Mouse (Mus musculus): ENCODE measurements around the gene Secisbp2. TPM values are rescaled to one million over a fixed set of nuclear protein-coding genes. Genes with fewer than 3 reads are reported as not detected.

The Secisbp2 gene
- polyA plus RNA-seq, 1 experiment, result 19.7 TPM

DNA sequence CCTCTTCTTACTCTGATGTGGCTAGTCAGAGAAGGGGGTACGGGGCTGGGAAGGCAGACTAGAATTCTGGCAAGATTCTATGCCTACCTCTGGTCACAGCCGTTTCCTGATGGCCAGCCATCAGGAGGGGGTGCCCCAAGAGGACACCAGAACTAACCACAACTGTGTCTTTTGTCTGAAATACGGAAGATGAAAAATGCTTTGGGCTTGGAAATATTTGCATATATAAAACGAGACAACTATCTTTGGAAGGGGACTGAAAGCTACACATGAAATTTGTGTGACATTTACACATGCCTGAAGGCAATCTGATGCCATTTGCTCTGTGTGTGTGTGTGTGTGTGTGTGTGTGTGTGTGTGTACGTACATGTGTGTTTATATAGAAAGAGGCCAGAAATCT lies 52.4 kb downstream of the Secisbp2 start:
- Histone ChIP-seq H3K4me1 (ENCODE audit: control insufficient read depth, insufficient read depth, low read length) (peaks cover 2% of the 10 kb centered on the region), H3K27ac (ENCODE audit: control insufficient read depth, insufficient read depth, low read depth, low read length) (no peak overlapping the region), H3K4me3 (ENCODE audit: control insufficient read depth, low read depth, low read length) (no peak overlapping the region), H3K36me3 (ENCODE audit: control insufficient read depth, insufficient read depth, low read length) (no peaks in the 10 kb centered on the region), H3K27me3 (ENCODE audit: control insufficient read depth, insufficient read depth, low read length) (no peaks in the 10 kb centered on the region)
- no peak for TF ChIP-seq POLR2A (IDR thresholded peaks at IDR 0.05; ENCODE audit: control insufficient read depth, low read depth, low read length)
- TF ChIP-seq CTCF (IDR thresholded peaks at IDR 0.05; ENCODE audit: control insufficient read depth, insufficient read depth, insufficient replicate concordance, low read depth, low read length), result no peak

DNA sequence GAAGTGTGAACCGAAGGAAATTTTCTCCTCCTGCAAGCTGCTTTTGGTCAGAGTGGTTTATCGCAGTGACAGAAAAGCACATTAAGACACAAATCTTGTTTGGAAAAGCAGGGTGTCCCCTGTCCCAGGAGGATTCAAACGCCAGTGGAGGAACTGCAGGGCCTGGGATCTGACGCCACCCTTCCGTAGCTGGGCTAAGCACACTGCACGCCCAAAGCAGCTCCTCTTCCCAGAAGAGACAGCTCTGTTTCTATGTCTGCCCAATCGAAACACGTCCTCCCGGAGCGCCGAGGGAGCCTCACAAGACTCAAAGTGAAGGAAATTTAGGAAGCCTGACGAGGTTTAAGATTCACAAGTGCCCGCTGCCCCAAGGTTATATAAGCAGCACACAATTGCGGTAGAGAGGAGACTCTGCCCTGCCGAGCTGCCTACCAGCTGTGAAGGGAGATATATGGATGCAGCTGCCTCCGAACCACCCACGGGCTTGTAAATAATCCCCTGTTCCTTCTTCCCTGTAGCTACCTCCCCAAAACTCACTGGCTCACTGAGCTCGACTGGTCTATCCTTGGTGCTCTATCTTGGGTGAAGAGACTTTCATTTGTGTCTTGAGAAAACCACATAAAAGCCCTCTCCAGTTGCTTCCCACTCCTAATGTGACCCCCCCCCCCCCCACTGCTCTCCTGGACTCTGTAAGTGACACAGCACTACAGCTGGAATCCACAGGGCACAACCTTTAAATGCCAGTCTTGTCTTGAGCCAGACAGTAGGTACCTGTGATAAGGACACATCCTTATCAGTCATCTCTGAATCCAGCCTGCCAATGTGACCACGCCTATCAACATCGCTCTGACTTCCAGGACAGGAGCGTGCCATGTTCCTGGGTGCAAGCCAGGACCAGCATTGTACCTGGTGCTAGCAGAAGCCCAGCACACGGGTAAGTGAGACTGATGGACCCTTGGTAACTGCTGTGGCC lies 54.7 kb downstream of the Secisbp2 start:
- TF ChIP-seq CTCF (IDR thresholded peaks at IDR 0.05; ENCODE audit: control insufficient read depth, insufficient read depth, insufficient replicate concordance, low read depth, low read length) (no peak), POLR2A (IDR thresholded peaks at IDR 0.05; ENCODE audit: control insufficient read depth, low read depth, low read length) (no peak)
- Histone ChIP-seq H3K27ac (ENCODE audit: control insufficient read depth, insufficient read depth, low read depth, low read length) (no peak overlapping the region), H3K4me1 (ENCODE audit: control insufficient read depth, insufficient read depth, low read length) (peaks cover 2% of the 10 kb centered on the region)

DNA sequence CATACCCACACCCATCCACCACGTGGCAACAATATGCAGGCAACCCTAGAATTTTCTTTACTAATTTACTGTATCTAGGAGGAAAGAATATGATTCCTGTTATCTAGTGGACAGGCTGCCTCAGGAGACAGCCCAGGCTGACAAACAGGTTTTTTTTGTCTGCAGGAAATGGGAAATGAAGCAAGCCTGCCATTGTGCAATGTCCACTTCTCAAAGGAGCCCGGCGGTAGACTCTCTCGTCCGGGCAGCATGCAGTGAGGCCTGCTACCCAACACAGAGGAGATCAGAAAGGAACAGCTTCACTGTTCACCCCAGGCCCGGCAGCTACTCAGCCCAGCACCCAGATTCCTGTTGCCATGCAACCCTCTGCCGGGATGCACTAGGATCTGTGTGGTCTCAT lies 59.2 kb downstream of the Secisbp2 start:
- no peak overlapping the region for H3K4me3 ChIP-seq (ENCODE audit: control insufficient read depth, low read depth, low read length)
- no peaks in the 10 kb centered on the region for H3K36me3 ChIP-seq (ENCODE audit: control insufficient read depth, insufficient read depth, low read length)
- H3K27me3 ChIP-seq (ENCODE audit: control insufficient read depth, insufficient read depth, low read length), result no peaks in the 10 kb centered on the region
- no peak for TF ChIP-seq CTCF (IDR thresholded peaks at IDR 0.05; ENCODE audit: control insufficient read depth, insufficient read depth, insufficient replicate concordance, low read depth, low read length)
- TF ChIP-seq POLR2A (IDR thresholded peaks at IDR 0.05; ENCODE audit: control insufficient read depth, low read depth, low read length), result no peak
- H3K4me1 ChIP-seq (ENCODE audit: control insufficient read depth, insufficient read depth, low read length), result no peaks in the 10 kb centered on the region
- no peak overlapping the region for H3K27ac ChIP-seq (ENCODE audit: control insufficient read depth, insufficient read depth, low read depth, low read length)

More for the DNA sequence above, 54.7 kb downstream of the Secisbp2 start:
- H3K27me3 ChIP-seq (ENCODE audit: control insufficient read depth, insufficient read depth, low read length), result no peaks in the 10 kb centered on the region
- no peaks in the 10 kb centered on the region for H3K36me3 ChIP-seq (ENCODE audit: control insufficient read depth, insufficient read depth, low read length)
- H3K4me3 ChIP-seq (ENCODE audit: control insufficient read depth, low read depth, low read length), result no peak overlapping the region

DNA sequence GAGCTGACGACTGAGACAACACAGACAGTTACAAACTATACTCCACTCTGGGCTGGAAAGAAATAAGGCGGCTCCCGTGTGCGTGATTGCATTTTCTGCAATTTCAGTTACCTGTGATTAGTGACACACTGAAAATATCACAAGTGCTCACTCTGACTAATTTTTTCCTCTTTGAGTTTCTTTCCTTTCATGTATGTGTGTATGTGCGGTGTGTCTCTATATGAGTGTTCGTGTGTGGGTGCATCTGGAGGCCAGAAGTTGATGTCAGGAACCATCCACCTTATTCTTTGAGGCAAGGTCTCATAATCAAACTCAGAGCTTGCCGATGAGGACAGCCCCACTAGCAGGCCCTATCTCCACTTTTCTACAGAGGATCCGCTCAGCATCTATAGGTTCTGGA lies 60.5 kb downstream of the Secisbp2 start:
- H3K36me3 ChIP-seq (ENCODE audit: control insufficient read depth, insufficient read depth, low read length), result no peaks in the 10 kb centered on the region
- H3K4me3 ChIP-seq (ENCODE audit: control insufficient read depth, low read depth, low read length), result no peak overlapping the region
- H3K27me3 ChIP-seq (ENCODE audit: control insufficient read depth, insufficient read depth, low read length), result no peaks in the 10 kb centered on the region
- H3K27ac ChIP-seq (ENCODE audit: control insufficient read depth, insufficient read depth, low read depth, low read length), result no peak overlapping the region
- H3K4me1 ChIP-seq (ENCODE audit: control insufficient read depth, insufficient read depth, low read length), result no peaks in the 10 kb centered on the region
- TF ChIP-seq CTCF (IDR thresholded peaks at IDR 0.05; ENCODE audit: control insufficient read depth, insufficient read depth, insufficient replicate concordance, low read depth, low read length) (no peak), POLR2A (IDR thresholded peaks at IDR 0.05; ENCODE audit: control insufficient read depth, low read depth, low read length) (no peak)

DNA sequence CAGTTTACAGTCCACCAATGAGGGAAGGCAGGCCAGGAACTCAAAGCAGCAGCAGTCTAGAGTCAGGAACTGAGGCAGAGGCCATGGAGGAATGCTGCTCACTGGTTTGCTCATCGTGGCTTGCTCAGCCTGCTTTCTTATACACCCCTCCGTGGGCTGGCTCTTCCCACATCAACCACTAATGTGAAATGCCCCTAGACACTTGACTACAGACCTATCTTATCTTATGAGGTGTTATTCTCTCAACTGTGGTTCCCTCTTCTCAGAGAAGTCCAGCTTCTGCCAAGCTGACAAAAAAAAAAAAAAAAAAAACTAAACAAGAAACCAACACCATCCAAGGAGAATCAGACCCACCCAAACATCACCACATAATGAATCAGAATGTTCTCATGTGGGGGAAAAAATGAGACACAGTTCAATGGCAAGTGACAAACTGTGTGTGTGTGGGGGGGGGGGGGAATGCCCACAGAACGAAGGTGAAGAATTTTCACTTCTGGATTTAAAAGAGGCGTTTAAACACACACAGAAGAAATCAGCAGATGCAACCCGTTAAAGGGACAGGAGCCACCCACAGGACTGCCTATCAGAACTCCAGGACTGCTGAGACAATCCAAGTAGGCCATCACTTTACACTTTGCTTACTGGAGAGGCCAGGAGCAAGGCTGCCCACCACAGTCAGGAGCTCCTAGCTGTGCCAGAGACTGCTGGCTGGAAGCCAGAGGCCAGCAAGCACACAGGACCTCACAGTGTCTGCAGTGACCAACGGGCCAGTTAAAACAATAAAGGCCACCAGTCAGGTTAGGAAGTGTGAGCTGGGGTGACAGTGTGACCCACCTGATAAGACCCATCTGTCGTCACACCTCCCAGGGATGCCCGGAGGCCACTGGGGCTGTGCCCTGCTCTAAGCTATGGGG lies 65.1 kb downstream of the Secisbp2 start:
- Histone ChIP-seq H3K36me3 (ENCODE audit: control insufficient read depth, insufficient read depth, low read length) (no peaks in the 10 kb centered on the region), H3K27ac (ENCODE audit: control insufficient read depth, insufficient read depth, low read depth, low read length) (no peak overlapping the region), H3K4me3 (ENCODE audit: control insufficient read depth, low read depth, low read length) (no peak overlapping the region), H3K27me3 (ENCODE audit: control insufficient read depth, insufficient read depth, low read length) (no peaks in the 10 kb centered on the region), H3K4me1 (ENCODE audit: control insufficient read depth, insufficient read depth, low read length) (no peaks in the 10 kb centered on the region)
- no peak for TF ChIP-seq CTCF (IDR thresholded peaks at IDR 0.05; ENCODE audit: control insufficient read depth, insufficient read depth, insufficient replicate concordance, low read depth, low read length)
- TF ChIP-seq POLR2A (IDR thresholded peaks at IDR 0.05; ENCODE audit: control insufficient read depth, low read depth, low read length), result no peak

DNA sequence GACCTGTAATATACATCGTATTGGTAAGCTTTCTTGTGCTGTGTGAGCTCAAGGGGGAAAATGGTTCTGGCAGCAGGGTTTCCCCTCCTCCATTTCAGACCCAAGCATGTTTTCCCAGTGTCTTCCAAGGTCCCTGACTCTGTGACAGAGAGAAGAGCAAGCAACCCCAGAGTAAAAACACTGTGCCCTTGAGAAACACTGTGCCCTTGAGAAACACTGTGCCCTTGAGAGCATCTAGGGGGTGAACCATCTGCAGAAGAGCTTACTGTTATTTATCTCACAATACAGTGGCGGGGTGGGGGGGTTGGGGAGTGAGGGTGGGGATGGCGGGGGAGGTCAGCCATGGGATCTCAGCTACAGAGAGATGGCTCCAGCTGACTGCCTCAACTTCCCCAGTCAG lies 67.8 kb downstream of the Secisbp2 start:
- Histone ChIP-seq H3K4me1 (ENCODE audit: control insufficient read depth, insufficient read depth, low read length) (no peaks in the 10 kb centered on the region), H3K27ac (ENCODE audit: control insufficient read depth, insufficient read depth, low read depth, low read length) (no peak overlapping the region), H3K27me3 (ENCODE audit: control insufficient read depth, insufficient read depth, low read length) (no peaks in the 10 kb centered on the region), H3K36me3 (ENCODE audit: control insufficient read depth, insufficient read depth, low read length) (no peaks in the 10 kb centered on the region), H3K4me3 (ENCODE audit: control insufficient read depth, low read depth, low read length) (no peak overlapping the region)
- no peak for TF ChIP-seq CTCF (IDR thresholded peaks at IDR 0.05; ENCODE audit: control insufficient read depth, insufficient read depth, insufficient replicate concordance, low read depth, low read length)
- no peak for TF ChIP-seq POLR2A (IDR thresholded peaks at IDR 0.05; ENCODE audit: control insufficient read depth, low read depth, low read length)

DNA sequence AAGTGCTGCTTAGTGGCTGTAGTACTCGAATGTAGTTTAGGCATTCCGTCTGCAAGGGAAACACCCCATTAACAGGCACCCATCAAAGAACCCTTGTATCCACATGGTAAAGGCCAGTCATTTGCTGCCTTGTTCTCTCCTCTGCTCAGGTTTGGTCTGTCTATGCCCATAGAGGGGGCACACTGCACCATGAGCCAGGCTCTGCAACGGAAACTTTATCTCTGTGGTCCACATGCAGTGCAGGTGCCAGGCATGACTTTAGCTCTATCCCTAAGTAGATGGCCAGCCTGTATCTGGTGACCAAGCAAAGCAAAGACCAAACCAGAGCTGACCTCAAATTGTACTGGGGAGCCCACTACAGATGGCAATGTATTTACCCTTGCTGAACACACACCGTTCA lies 69.1 kb downstream of the Secisbp2 start:
- H3K4me1 ChIP-seq (ENCODE audit: control insufficient read depth, insufficient read depth, low read length), result no peaks in the 10 kb centered on the region
- no peak overlapping the region for H3K4me3 ChIP-seq (ENCODE audit: control insufficient read depth, low read depth, low read length)
- no peaks in the 10 kb centered on the region for H3K27me3 ChIP-seq (ENCODE audit: control insufficient read depth, insufficient read depth, low read length)
- H3K27ac ChIP-seq (ENCODE audit: control insufficient read depth, insufficient read depth, low read depth, low read length), result no peak overlapping the region
- TF ChIP-seq CTCF (IDR thresholded peaks at IDR 0.05; ENCODE audit: control insufficient read depth, insufficient read depth, insufficient replicate concordance, low read depth, low read length) (no peak), POLR2A (IDR thresholded peaks at IDR 0.05; ENCODE audit: control insufficient read depth, low read depth, low read length) (no peak)
- H3K36me3 ChIP-seq (ENCODE audit: control insufficient read depth, insufficient read depth, low read length), result no peaks in the 10 kb centered on the region
